Mouse (Mus musculus) heart, embryonic 14.5 days (tissue): ENCODE measurements at regions not wholly inside any gene's neighbourhood (a gene's known extent, or its start where the extent isn't known, plus 50 kb on each side); places are given as distances from the start of the nearest gene placed in this dataset.

Experiments
- ATAC-seq: fragments of 200-750 bp; cut with Nextera tagmentation; 2 replicates; pipeline ENCODE4 v1.8.0; 2017; ENCODE audit warnings: low read depth, moderate TSS enrichment; ENCODE audit not compliant: insufficient number of reproducible peaks, insufficient read depth, low FRiP score
- H3K27ac ChIP-seq, 2 experiments: fragments of 200-500 bp in 1 of 2; fragments of 300-500 bp in 1 of 2; sonication (generic) in 1 of 2; replicated peaks in 1 of 2; 2 replicates each; pipeline ENCODE4 v1.5.1; 2012 to 2014; ENCODE audit warnings: low read depth in 2 of 2, low read length in 2 of 2, control low read depth in 1 of 2, mild to moderate bottlenecking in 1 of 2, mixed read lengths in 1 of 2; ENCODE audit not compliant: control insufficient read depth in 1 of 2, insufficient read depth in 1 of 2
- H3K27me3 ChIP-seq: fragments of 300-500 bp; sonication (generic); 2 replicates; pipeline ENCODE4 v1.6.1; 2014; ENCODE audit warnings: mild to moderate bottlenecking, low read length, control low read depth; ENCODE audit not compliant: control insufficient read depth, insufficient read depth
- H3K36me3 ChIP-seq: fragments of 300-500 bp; sonication (generic); 2 replicates; pipeline ENCODE4 v1.6.1; 2014; ENCODE audit warnings: mild to moderate bottlenecking, control low read depth, low read length, mixed read lengths; ENCODE audit not compliant: control insufficient read depth, insufficient read depth
- H3K4me1 ChIP-seq, 2 experiments: fragments of 200-500 bp in 1 of 2; fragments of 300-500 bp in 1 of 2; sonication (generic) in 1 of 2; 2 replicates each; pipeline ENCODE4 v1.6.1; 2012 to 2014; ENCODE audit warnings: low read length in 2 of 2, control low read depth in 1 of 2, mixed read lengths in 1 of 2; ENCODE audit not compliant: control insufficient read depth in 2 of 2, insufficient read depth in 2 of 2
- H3K4me2 ChIP-seq: fragments of 300-500 bp; sonication (generic); 2 replicates; pipeline ENCODE4 v1.6.1; 2014; ENCODE audit warnings: mild to moderate bottlenecking, low read length
- H3K4me3 ChIP-seq, 2 experiments: fragments of 200-500 bp in 1 of 2; fragments of 300-500 bp in 1 of 2; sonication (generic) in 1 of 2; 2 replicates each; pipeline ENCODE4 v1.5.1; 2012 to 2014; ENCODE audit warnings: low read length in 2 of 2, mild to moderate bottlenecking in 2 of 2, control low read depth in 1 of 2, low read depth in 1 of 2, moderate library complexity in 1 of 2; ENCODE audit not compliant: control insufficient read depth in 1 of 2, insufficient read depth in 1 of 2
- H3K9ac ChIP-seq: fragments of 300-500 bp; sonication (generic); 2 replicates; pipeline ENCODE4 v1.6.1; 2014; ENCODE audit warnings: mild to moderate bottlenecking, low read length
- H3K9me3 ChIP-seq: fragments of 300-500 bp; sonication (generic); 2 replicates; pipeline ENCODE4 v1.6.1; 2016; ENCODE audit warnings: low read length, control low read depth; ENCODE audit not compliant: control insufficient read depth
- WGBS: fragments of 180-500 bp; shearing (Covaris S2); extraction: QIAGEN DNeasy Blood & Tissue Kit; methylation state at CpG from one replicate; pipeline ENCODE4 v1.1.7; 2014; 5-methylcytosine and 5-hydroxymethylcytosine counted together

DNA sequence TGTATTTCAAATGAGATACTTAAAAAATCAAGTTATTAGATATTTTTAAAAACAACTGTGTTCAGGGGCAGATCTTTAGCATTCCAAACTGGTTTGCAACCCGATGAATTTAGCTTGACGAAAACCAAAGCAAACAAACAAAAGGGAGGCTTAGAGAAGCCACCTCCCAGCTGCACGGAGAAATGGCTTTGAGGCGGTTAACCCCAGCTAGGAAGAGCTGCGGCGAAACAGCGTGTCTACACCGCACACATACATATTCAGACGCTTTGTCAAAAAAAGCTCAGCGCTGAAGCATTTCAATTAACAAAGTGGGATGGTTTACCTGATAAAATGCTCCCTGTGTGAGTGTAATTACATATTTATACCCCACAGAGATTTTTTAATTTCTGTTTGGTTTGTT lies 123.0 kb upstream of the Ap5m1 start:
- Histone ChIP-seq H3K4me2 (no peak overlapping the region), H3K4me3 (no peak overlapping the region), H3K9me3 (no peaks in the 10 kb centered on the region), H3K4me1 (no peaks in the 10 kb centered on the region), H3K36me3 (no peaks in the 10 kb centered on the region), H3K27ac (no peak overlapping the region), H3K27me3 (no peaks in the 10 kb centered on the region), H3K9ac (no peak overlapping the region)
- ATAC-seq = no peak
- WGBS = 73% methylated on average over 10 of the region's 10 CpGs

DNA sequence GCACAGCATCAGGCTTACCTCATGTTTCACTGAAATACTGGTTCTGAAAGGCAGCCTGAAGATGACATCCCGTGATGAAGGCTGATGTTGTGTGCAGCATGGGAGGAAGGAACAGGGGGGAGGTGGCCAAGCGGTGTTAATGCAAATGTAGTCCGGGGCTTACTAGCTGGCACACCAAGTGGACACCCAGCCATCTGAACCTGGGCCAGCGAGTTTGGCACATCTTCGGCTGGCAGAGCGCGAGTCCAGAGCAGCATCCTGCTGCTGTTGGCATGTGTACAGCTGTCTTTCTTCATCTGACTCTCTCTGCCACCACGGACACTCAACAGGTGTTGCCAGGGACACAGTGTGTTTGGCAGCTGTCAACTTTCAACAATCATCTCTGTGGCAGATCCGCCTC lies 135.0 kb upstream of the Ap5m1 start:
- Histone ChIP-seq H3K27me3 (no peaks in the 10 kb centered on the region), H3K4me2 (no peak overlapping the region), H3K36me3 (no peaks in the 10 kb centered on the region), H3K9me3 (no peaks in the 10 kb centered on the region), H3K4me3 (no peak overlapping the region), H3K27ac (no peak overlapping the region), H3K9ac (no peak overlapping the region), H3K4me1 (no peaks in the 10 kb centered on the region)
- ATAC-seq = no peak
- 75% methylated on average over 9 of the region's 9 CpGs for WGBS

DNA sequence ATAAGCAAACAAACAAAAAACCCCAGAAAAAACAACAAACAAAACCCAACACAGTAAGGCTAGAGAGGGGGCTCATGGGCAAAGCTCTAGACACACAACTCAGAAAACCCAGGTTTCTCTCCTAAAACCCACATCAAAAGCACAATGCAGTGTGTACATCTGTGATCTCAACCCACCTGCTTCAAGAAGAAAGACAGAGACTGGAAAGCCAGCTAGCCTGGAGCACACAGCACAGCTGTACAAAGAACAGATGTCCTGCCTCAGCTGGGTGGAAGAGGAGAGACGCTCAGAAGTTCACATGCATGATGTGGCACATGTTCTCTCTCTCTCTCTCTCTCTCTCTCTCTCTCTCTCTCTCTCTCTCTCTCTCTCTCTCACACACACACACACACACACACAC lies 140.0 kb upstream of the Ap5m1 start:
- WGBS = 63% methylated on average over 1 of the region's 1 CpGs
- H3K4me2 ChIP-seq = no peak overlapping the region
- no peak overlapping the region for H3K9ac ChIP-seq
- H3K27ac ChIP-seq = no peak overlapping the region
- H3K4me3 ChIP-seq = no peak overlapping the region
- no peaks in the 10 kb centered on the region for H3K9me3 ChIP-seq
- no peaks in the 10 kb centered on the region for H3K4me1 ChIP-seq
- H3K36me3 ChIP-seq = no peaks in the 10 kb centered on the region
- ATAC-seq = no peak
- H3K27me3 ChIP-seq = no peaks in the 10 kb centered on the region

DNA sequence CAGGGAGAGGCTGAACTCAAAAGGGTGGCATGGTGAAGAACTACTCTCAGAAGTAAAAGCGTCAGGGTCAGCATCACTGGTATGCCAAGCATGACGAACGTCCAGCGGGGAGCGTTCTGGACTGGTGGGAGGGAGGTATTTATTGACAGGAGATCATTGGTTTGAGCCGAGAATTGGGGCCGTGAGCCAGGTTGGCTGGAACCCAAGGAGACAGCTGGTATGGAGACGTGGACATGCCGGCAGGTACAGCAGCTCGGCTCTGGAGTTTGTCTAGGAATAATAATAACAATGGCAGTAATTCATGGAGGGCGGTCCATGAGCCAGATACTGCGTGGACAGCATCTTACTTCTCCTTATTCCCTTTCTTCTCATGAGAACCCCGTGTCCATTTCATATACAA lies 156.5 kb upstream of the Ap5m1 start:
- no peak overlapping the region for H3K4me2 ChIP-seq
- H3K9me3 ChIP-seq = no peaks in the 10 kb centered on the region
- H3K27ac ChIP-seq = no peak overlapping the region
- no peaks in the 10 kb centered on the region for H3K4me1 ChIP-seq
- no peak overlapping the region for H3K9ac ChIP-seq
- no peak overlapping the region for H3K4me3 ChIP-seq
- H3K27me3 ChIP-seq = no peaks in the 10 kb centered on the region
- ATAC-seq = no peak
- no peaks in the 10 kb centered on the region for H3K36me3 ChIP-seq
- 59% methylated on average over 13 of the region's 13 CpGs for WGBS

DNA sequence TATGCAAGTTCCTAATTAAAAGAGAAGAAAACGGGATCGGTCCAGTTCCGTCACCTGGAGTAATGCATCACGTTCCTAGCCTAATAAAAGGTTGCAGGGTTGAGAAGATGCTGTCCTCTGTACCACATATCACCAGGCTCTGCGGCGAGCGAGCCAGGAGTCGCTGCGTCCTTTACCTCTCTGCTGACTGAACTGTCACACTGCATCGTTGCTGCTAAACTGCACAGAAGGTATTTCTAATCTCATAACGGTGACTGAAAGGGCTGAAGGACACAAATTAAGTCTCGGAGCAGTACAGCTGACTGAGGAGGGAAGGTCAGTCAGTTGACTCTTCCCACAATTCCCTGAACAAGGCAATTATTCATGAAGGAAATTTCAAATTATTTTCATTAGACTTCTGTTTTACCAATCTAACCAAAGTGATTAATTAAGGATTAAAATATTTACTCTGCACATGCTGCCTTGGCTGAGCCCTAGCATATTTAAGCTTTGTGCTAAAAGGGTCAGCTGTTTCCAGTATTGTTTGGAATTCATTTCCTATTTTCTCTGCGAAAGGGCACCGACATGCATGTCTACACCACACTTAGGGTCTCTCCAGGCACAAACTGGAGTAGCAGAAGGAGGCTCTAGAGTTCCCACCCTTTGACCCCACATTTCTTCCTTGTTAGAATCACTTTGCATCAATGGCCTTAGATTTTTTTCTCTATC lies 157.8 kb upstream of the Ap5m1 start:
- H3K4me1 ChIP-seq = no peaks in the 10 kb centered on the region
- 71% methylated on average over 14 of the region's 14 CpGs for WGBS
- H3K4me3 ChIP-seq = no peak overlapping the region
- H3K4me2 ChIP-seq = no peak overlapping the region
- no peak for ATAC-seq
- H3K36me3 ChIP-seq = no peaks in the 10 kb centered on the region
- no peaks in the 10 kb centered on the region for H3K27me3 ChIP-seq
- no peak overlapping the region for H3K27ac ChIP-seq
- no peaks in the 10 kb centered on the region for H3K9me3 ChIP-seq
- H3K9ac ChIP-seq = no peak overlapping the region

DNA sequence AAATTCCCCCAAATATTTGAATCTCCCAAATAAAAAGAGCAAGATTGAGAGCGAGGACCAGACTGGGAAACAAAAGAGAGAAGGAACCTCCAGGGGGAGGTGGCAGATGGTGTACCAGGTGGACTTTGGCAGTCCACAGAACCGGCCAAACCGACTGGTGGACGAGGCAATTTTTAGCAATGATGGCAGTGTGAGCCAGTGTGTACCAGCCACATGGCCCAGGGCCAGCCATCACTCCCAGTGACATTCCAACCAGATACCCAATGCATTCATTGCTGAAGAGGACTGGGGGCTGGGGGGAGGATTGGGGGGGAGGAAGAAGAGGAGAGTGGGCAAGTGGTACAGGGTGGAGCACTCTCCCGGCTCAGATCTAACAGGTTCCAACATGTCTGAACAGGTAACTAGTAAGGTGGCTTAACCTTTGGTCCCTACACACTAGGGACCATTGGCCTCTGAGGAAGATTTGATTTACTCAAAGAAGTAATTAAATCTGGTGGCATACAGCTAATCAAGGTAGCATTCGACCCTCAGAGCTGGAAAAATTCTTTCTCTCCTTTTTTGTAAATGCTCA lies 158.4 kb upstream of the Ap5m1 start:
- no peak for ATAC-seq
- WGBS = 64% methylated on average over 6 of the region's 6 CpGs
- no peak overlapping the region for H3K4me2 ChIP-seq
- H3K9ac ChIP-seq = no peak overlapping the region
- no peaks in the 10 kb centered on the region for H3K9me3 ChIP-seq
- no peak overlapping the region for H3K27ac ChIP-seq
- no peaks in the 10 kb centered on the region for H3K4me1 ChIP-seq
- H3K36me3 ChIP-seq = no peaks in the 10 kb centered on the region
- no peaks in the 10 kb centered on the region for H3K27me3 ChIP-seq
- H3K4me3 ChIP-seq = no peak overlapping the region

DNA sequence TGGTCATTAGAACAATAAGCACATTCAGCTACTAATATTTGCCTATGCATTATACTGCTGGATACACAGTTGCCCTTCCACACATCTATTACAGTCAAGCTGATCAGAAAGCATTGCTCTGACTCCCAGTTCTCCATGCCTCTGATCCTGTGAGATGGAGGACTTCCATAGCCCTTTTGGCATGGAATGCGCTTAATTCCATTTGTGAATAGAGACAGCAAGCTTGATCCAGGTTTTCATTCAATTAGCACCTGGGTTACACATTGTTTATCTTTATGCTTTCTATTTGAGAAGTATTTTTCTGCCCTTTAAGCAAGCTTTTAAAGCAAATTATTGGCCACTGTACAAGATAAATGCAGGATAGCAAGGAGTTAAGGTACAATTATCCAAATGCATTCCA lies 158.9 kb upstream of the Ap5m1 start:
- Histone ChIP-seq H3K9ac (no peak overlapping the region), H3K36me3 (no peaks in the 10 kb centered on the region), H3K27ac (no peak overlapping the region), H3K4me1 (no peaks in the 10 kb centered on the region), H3K4me2 (no peak overlapping the region), H3K4me3 (no peak overlapping the region), H3K9me3 (no peaks in the 10 kb centered on the region), H3K27me3 (no peaks in the 10 kb centered on the region)
- 91% methylated on average over 1 of the region's 1 CpGs for WGBS
- ATAC-seq = no peak

DNA sequence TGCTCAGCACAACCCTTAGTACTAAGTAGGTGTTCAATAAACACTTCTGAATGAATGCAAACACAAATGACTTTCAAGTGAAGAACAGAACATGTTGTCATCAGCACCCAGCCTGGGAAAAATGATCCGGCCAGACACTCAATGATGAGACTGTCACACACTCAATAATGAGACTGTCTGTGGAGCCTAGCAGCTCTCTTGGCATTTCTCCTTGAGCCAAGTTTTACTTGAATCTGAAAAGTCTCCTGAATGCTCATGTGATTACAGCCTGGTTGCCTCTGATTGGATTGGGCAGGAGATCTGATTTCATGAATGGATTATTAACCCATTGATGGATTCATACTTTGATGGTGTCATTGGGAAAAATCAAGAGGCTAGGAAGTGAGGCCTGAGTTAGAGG lies 161.3 kb upstream of the Ap5m1 start:
- Histone ChIP-seq H3K9me3 (no peaks in the 10 kb centered on the region), H3K27me3 (no peaks in the 10 kb centered on the region), H3K9ac (no peak overlapping the region), H3K4me2 (no peak overlapping the region), H3K4me3 (no peak overlapping the region), H3K36me3 (no peaks in the 10 kb centered on the region), H3K27ac (no peak overlapping the region), H3K4me1 (no peaks in the 10 kb centered on the region)
- WGBS = 92% methylated on average over 1 of the region's 1 CpGs
- no peak for ATAC-seq
